Mouse (Mus musculus) 416B (cell line): ENCODE data around the gene Pck1.

Experiments
- DNase-seq: peaks from one replicate; pipeline ENCODE4 v3.0.0; 2011; ENCODE audit warnings: low read depth

The Pck1 gene

GRCm38 (mm10) chr2:173173521-173174511 is 21.0 kb downstream of the Pck1 start:
- no peak for DNase-seq

DNA sequence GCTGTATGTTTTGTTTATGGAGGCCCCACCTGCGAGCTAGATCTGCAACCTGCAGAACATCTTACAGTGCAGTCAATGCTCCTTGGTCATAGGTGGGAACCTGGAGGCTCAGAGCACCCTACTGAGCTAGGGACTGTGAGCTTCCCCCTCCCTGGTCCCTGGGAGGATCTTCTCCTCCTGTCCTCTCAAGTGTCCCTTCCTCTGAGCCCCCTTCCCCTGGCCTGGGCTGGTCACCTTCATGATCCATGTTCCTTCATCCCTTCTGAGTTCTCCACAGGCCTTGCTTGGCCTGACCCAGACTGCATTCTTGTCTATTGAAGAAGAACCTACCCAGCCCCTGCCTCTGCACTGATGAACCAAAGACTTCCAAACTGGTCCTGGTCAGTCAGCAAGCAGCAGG is 21.7 kb downstream of the Pck1 start:
- DNase-seq = no peak

DNA sequence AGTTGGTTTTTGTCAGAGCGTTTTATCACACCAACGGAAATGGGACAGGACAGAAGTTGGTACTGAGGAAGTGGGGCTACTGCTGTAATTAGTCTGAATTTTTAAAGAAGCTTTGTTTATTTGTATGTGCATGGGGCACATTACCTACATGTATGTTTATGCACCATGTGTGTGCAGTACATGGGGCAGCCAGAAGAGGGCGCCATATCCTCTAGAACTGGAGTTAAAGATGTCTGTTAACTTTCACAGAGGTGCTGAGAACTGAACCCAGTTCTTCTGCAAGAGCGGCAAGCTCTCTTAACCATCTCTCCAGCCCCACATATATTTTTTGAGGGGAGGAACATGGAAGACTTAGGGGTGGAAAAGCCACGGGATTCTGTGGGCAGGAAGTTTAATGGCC is 22.9 kb downstream of the Pck1 start:
- DNase-seq = no peak

GRCm38 (mm10) chr2:173177481-173177880 is 24.6 kb downstream of the Pck1 start:
- no peak for DNase-seq

- DNase-seq = no peak
Measured at GRCm38 (mm10) chr2:173177951-173178350, 25.1 kb downstream of the Pck1 start.

DNA sequence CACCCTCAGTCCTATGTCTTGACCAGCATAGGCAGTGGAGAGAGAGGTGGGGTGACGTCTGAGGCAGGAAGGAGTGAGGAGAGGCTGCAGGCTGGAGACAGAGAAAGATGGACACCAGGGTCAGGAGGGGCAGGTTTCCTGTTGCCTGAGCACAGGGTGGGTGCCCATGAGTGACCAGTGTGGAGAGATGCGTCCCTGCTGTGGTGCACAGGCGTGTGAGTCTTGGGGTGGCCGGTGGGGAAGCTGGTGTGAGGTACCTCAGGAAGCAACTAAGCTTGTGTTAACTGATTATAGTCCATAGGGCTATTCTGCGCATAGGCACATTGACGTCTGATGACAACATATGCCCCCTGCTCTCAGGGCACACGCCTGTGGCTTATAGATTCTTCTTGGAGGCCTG is 26.2 kb downstream of the Pck1 start:
- no peak for DNase-seq

DNA sequence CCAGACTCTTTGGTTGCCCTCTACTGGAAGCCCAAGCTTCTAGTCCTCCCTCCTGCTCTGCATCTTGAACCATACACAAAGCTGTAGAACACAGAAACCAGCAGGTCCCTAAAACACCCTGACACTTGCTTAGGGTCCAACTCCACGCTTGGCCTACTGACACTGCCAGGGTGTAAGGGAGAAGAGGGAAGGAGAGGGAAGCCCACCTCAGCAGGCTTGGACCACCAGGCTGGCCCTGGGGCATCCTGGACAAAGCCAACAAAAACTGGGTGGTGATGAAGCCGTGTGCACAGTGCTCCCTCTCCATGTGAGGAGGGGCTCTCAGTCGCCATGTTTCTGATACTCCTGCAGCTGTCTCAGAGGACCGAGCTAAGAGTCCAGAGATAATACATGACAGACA is 27.2 kb downstream of the Pck1 start:
- no peak for DNase-seq

DNA sequence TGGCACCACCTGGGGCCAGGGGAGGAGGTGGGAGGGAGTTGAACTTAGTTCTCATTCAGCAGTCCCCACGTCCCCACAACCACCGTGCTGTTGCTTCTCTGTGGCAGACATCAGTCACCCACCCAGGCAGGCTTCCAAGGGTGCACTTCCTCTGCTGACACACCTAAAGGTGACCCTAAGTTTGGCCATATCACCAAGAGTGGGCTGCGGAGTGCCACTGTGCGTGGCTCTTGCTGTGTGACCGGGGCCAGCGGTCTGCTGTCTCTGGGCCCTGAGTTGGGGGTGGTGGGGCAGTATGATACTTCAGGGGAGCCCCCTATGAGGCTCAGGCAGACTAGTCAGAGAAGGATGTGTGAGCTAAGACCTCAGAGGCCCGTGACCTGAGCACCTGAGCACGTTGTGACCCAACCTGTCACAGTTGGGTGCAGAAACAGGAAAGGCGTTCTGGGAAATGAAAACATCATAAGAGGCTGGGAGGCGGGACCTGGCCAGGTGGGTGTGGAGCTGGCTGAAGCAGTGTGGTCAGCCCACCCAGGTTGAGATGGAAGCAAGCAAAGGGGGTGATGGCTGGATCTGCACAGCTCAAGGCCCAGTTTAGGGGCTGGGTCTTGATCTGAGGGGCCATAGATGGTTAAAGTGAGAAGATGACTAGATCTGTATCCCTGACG is 28.0 kb downstream of the Pck1 start:
- no peak for DNase-seq

DNA sequence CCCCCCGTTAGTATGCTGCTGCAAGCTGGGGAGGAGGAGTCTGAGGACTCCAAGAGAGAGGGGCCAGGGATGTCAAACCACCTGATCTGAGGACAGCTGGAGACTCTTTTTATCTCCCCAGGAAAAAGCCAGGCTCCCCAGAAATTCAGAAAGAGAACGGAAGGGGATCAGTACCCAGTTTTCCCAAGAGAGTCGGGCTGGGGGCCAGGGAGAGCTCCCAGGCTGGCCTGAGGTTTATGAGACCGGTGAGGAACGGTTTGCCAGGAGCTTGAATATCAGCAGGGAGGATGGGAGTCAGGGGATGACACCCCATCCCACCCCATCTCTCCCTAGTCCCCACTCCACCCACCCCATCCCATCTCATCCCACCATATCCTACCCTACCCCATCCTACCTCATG is 28.6 kb downstream of the Pck1 start:
- no peak for DNase-seq

DNA sequence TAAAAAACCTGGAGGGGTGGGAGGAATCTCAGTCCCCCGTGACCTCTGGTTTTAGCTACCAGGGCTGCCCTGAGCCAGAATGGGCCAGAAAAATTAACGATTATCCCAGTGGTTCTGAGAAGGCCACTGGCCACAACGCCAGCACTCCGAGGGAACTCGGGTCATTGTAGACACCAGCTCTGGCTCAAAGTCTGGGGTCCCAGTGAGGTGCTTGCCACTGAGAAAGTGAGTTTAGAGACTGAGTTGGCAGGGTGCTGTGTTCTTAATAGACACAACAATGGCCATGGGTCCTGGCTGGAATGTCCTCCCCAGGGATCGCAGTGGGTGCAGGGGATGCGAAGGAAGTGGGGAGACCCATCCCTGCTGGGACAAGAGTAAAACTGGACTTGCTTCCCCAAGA is 29.1 kb downstream of the Pck1 start:
- no peak for DNase-seq

DNA sequence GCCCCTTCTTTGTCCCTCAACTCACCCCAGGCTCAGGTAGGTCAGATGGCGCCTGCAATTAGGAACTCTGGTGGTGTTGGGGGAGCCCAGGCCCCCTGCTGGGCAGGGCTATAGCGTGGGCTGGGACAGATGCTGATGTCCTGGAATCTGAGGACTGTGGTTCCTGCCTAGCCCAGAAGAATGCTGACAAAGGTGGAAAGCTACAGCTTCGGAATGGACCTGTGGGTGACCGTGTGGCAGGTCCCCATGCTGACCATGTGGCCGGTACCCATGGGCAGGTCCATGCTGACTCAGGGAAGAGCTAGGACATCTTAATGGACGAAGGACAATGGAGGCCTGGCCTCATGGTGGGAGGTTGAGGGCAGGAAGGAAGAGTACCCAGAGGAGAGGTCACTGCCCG is 29.9 kb downstream of the Pck1 start:
- no peak for DNase-seq

- no peak for DNase-seq
Measured at GRCm38 (mm10) chr2:173183311-173183710, 30.5 kb downstream of the Pck1 start.

- peak; percentile 52 for DNase-seq
Measured at GRCm38 (mm10) chr2:173183836-173184460, 31.1 kb downstream of the Pck1 start.

- no peak for DNase-seq
Measured at GRCm38 (mm10) chr2:173184475-173185080, 31.7 kb downstream of the Pck1 start.

- DNase-seq = peak; percentile 8
Measured at GRCm38 (mm10) chr2:173185282-173185681, 32.4 kb downstream of the Pck1 start.

- peak; percentile 68 for DNase-seq
Measured at GRCm38 (mm10) chr2:173186047-173186943, 33.4 kb downstream of the Pck1 start.

- peak; percentile 7 for DNase-seq
Measured at GRCm38 (mm10) chr2:173187182-173187855, 34.5 kb downstream of the Pck1 start.

DNA sequence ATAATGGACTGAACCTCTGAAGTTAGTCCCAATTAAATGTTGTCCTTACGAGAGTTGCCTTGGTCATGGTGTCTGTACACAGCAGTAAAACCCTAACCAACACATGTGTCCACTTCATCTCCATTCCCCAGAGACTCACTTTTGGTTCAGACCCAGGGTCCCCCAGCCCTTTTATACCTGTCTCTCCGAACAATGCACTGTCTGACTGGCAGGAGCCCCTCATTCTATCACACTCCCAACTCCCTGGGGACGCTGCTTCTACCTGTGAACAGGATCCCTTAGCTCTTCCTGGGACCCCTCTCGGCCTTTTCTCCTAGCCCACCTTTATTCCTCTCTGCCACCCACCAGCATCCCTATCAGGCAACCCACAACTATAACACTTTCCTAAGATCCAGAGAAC is 41.9 kb downstream of the Pck1 start:
- DNase-seq = no peak

- no peak for DNase-seq
Measured at GRCm38 (mm10) chr2:173202924-173203689, 50.3 kb downstream of the Pck1 start.

- no peak for DNase-seq
Measured at GRCm38 (mm10) chr2:173203726-173204125, 50.9 kb downstream of the Pck1 start.
